Comparison of ENCODE assay signal across 8 mouse cellular contexts in genomic region chr7:48959316-48959661, GRCm38 (mm10). TPM values are rescaled to one million over a fixed set of nuclear protein-coding genes. Genes with fewer than 3 reads are reported as not detected.
DNase-seq lines count a peak whose midpoint lies in the region; ATAC-seq and TF ChIP-seq lines count a peak whose summit lies in the region.

No protein-coding gene starts in this region.

- H3K27me3 ChIP-seq in neural tube, embryonic 11.5 days (ENCODE audit: control insufficient read depth, insufficient read depth, low read length) = 0 out of 2 replicates have a peak, but pooled peaks cover 6% of the 10 kb centered on the region
- H3K27me3 ChIP-seq in stomach, embryonic 14.5 days (ENCODE audit: control insufficient read depth, insufficient read depth, low read length) = peaks cover 18% of the 10 kb centered on the region
- peaks cover 5% of the 10 kb centered on the region; the same call in 1 of the 2 replicates for H3K27me3 ChIP-seq in thymus, adult 2 months (ENCODE audit: control insufficient read depth, insufficient read depth, low read length)

- H3K27ac ChIP-seq in neural tube, embryonic 11.5 days (ENCODE audit: low read depth, low read length) = 0 out of 2 replicates have a peak overlapping the region, but pooled peaks have one; percentile 1
- no peak overlapping the region for H3K27ac ChIP-seq in stomach, embryonic 14.5 days (ENCODE audit: low read length)
- H3K27ac ChIP-seq in thymus, adult 2 months (ENCODE audit: control insufficient read depth, insufficient read depth, low read length) = no peak overlapping the region

- TF ChIP-seq POLR2A in thymus, adult 2 months (IDR thresholded peaks at IDR 0.05; ENCODE audit: control insufficient read depth, extremely low read depth, insufficient read depth, low read length, poor library complexity) = no peak

- intact Hi-C loops in left cerebral cortex, postnatal 4 days (cut with DNase I) = no loop called here

- H3K4me3 ChIP-seq in neural tube, embryonic 11.5 days (ENCODE audit: low read depth, low read length) = peak overlapping the region; percentile 67
- peak overlapping the region; percentile 24 for H3K4me3 ChIP-seq in stomach, embryonic 14.5 days (ENCODE audit: low read depth, low read length)
- no peak overlapping the region for H3K4me3 ChIP-seq in thymus, adult 2 months (ENCODE audit: control insufficient read depth, insufficient read depth, low read length)

- H3K9ac ChIP-seq in neural tube, embryonic 11.5 days (ENCODE audit: low read length) = peak overlapping the region; percentile 52
- no peak overlapping the region for H3K9ac ChIP-seq in stomach, embryonic 14.5 days (replicated peaks; ENCODE audit: low read depth, low read length)

- 7% methylated on average over 13 of the region's 13 CpGs for WGBS in neural tube, embryonic 11.5 days
- WGBS in stomach, embryonic 14.5 days = 11% methylated on average over 13 of the region's 13 CpGs
- WGBS in thymus, adult 2 months = 35% methylated on average over 13 of the region's 13 CpGs

- peak; percentile 22 for ATAC-seq in neural tube, embryonic 11.5 days (ENCODE audit: insufficient read depth, low FRiP score, low TSS enrichment)
- no peak for ATAC-seq in stomach, embryonic 14.5 days (ENCODE audit: insufficient number of reproducible peaks, insufficient read depth, low FRiP score, low read depth)

- DNase-seq in embryo, embryonic 11 days = peak; percentile 39
- no peak for DNase-seq in embryo, embryonic 10 days (ENCODE audit: low spot score)
- DNase-seq in neural tube, embryonic 11.5 days (ENCODE audit: low spot score) = peak; percentile 43
- DNase-seq in neural tube, embryonic 10.5 days (ENCODE audit: extremely low spot score, low spot score) = no peak
- peak; percentile 30 for DNase-seq in left cerebral cortex, postnatal 4 days
- no peak for DNase-seq in urinary bladder, adult 18-20 months (ENCODE audit: low spot score in 2 of 2)
- DNase-seq in thymus, adult 2 months = no peak

- H3K9me3 ChIP-seq in neural tube, embryonic 11.5 days (ENCODE audit: control insufficient read depth, low read length) = no peaks in the 10 kb centered on the region
- no peaks in the 10 kb centered on the region for H3K9me3 ChIP-seq in stomach, embryonic 14.5 days (ENCODE audit: control insufficient read depth, low read depth, low read length)

- H3K4me2 ChIP-seq in neural tube, embryonic 11.5 days (ENCODE audit: low read depth) = peak overlapping the region; percentile 79
- H3K4me2 ChIP-seq in stomach, embryonic 14.5 days (replicated peaks; ENCODE audit: low read depth, low read length) = peak overlapping the region; percentile 42

- peaks cover 39% of the 10 kb centered on the region for H3K4me1 ChIP-seq in neural tube, embryonic 11.5 days (ENCODE audit: control insufficient read depth, insufficient read depth, low read length)
- H3K4me1 ChIP-seq in stomach, embryonic 14.5 days (ENCODE audit: control insufficient read depth, insufficient read depth, low read length) = 0 out of 2 replicates have a peak, but pooled peaks cover 3% of the 10 kb centered on the region
- H3K4me1 ChIP-seq in thymus, adult 2 months (replicated peaks; ENCODE audit: control insufficient read depth, insufficient read depth, low read length) = no peaks in the 10 kb centered on the region; the same call in 1 of the 2 replicates

- TF ChIP-seq CTCF in thymus, adult 2 months (IDR thresholded peaks at IDR 0.05; ENCODE audit: borderline replicate concordance, control insufficient read depth, extremely low read depth, insufficient read depth, low read length, poor library complexity) = no peak

- no peaks in the 10 kb centered on the region for H3K36me3 ChIP-seq in neural tube, embryonic 11.5 days (ENCODE audit: control insufficient read depth, insufficient read depth, low read length)
- H3K36me3 ChIP-seq in stomach, embryonic 14.5 days (ENCODE audit: control insufficient read depth, insufficient read depth, low read length) = no peaks in the 10 kb centered on the region
- H3K36me3 ChIP-seq in thymus, adult 2 months (ENCODE audit: control insufficient read depth, insufficient read depth, low read length) = no peaks in the 10 kb centered on the region

RNA-seq across cellular contexts. Expression of gene Nav2, which starts 50.8 kb away (rescaled TPM):
- 15.9 and 19.2 TPM in 2 replicates for polyA plus RNA-seq in neural tube, embryonic 11.5 days (2014; fragmentation: Nextera tagmentation; extraction: Ambion mirVana)
- total RNA-seq in left cerebral cortex, postnatal 4 days (2021) = 100 to 1,000 TPM; 200 to 220 TPM
- 32.2 and 41.1 TPM in 2 replicates for polyA plus RNA-seq in stomach, embryonic 14.5 days (2014; fragmentation: Nextera tagmentation; extraction: Ambion mirVana)
- polyA plus RNA-seq in thymus, adult 2 months (2012; rRNA removed) = 45.3 and 46.2 TPM in 2 replicates

Comparison
In these comparisons a context has a peak if more than half of its experiments do, and no peak if none do; other contexts are left out.
1. DNase-seq: peak in embryo, embryonic 11 days (single experiment), neural tube, embryonic 11.5 days (single experiment) and left cerebral cortex, postnatal 4 days (single experiment); none in embryo, embryonic 10 days (single experiment), neural tube, embryonic 10.5 days (single experiment), urinary bladder, adult 18-20 months (0 of 2) and thymus, adult 2 months (single experiment).